In genomic region chr19:5296630-5297029, GRCm38 (mm10) we compare ENCODE assay signal across 1 mouse cellular context.
TF ChIP-seq lines count a peak whose summit lies in the region.

No protein-coding gene starts in this region.

TF ChIP-seq in CH12.LX, 34 proteins besides CTCF, POLR2A, EP300 and RAD21:
- TF ChIP-seq GABPA (IDR thresholded peaks at IDR 0.05; ENCODE audit: insufficient replicate concordance, low read depth, low read length) = no peak
- no peak for TF ChIP-seq NELFE (IDR thresholded peaks at IDR 0.05; ENCODE audit: low read depth, low read length)
- no peak for TF ChIP-seq BHLHE40 (IDR thresholded peaks at IDR 0.05; ENCODE audit: low read depth, low read length)
- TF ChIP-seq ZC3H11A (IDR thresholded peaks at IDR 0.05; ENCODE audit: low read depth, low read length) = no peak
- TF ChIP-seq MAX (IDR thresholded peaks at IDR 0.05; ENCODE audit: low read length) = no peak
- TF ChIP-seq ETS1 (conservative IDR thresholded peaks at IDR 0.05; ENCODE audit: low read depth, low read length) = no peak
- no peak for TF ChIP-seq CHD1 (IDR thresholded peaks at IDR 0.05; ENCODE audit: low read depth, low read length)
